Mouse (Mus musculus) left cerebral cortex, adult 8-10 months (tissue): ENCODE data around the gene Dok7. TPM values are rescaled to one million over a fixed set of nuclear protein-coding genes. Genes with fewer than 3 reads are reported as not detected.
A peak's percentile ranks its signal among the peaks of the same experiment; 100 is the strongest.

ENCODE experiments used
- DNase-seq, 2 experiments: peaks; one replicate each; pipeline ENCODE4 v3.0.0; 2022; ENCODE audit warnings: low spot score in 2 of 2
- microRNA-seq, 2 experiments: library from miRNA; unstranded; fragments of <30 nt; microRNA quantifications; one replicate each; pipeline ENCODE4 v1.2.0; 2022
- total RNA-seq, 4 experiments: library from RNA; stranded (reverse); gene quantifications; 2 replicates each; pipeline ENCODE4 v1.2.4; 2022

Gene Dok7
- total RNA-seq, 4 experiments from 2014 or later, result 21.8 to 27.7 (median 24.6) TPM

DNA sequence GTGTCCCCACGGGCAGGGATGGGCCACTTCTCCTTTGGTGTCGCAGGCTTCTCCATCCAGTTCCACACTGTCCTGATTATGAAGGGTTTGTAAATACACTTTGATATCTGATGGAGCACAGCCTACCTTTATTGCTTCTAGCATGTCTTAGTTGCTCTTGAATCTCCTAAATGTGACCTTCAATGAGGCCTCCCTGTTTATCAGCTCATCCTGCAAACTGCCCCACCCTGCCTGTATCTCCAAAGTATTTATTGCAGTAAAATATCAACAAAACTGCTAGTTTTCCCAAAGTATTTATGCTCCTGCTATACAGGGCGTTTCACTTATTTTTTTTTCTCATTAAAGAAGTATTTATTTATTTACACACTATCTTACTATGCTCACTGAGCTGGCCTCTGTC, 59.4 kb downstream of the Dok7 start:
- no peak for DNase-seq

DNA sequence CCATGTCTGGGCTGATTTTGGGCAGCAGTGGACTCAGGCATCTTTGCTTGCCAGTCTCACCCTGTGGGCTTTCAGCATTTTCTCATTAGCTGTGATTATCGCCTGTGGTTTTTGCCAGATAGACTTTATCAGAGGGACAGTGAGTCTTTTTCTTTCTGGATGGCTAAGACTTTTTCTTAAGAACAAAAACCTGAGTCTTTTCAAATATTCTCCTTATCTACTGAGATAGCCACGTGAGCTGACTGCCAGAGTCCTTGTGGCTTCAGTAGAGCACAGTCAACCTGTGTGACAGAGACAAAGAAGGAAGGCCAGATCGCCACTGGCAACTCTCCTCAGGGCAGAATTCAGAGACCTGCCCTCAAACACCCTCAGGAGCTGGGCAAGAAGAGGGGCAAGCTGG, 61.1 kb downstream of the Dok7 start:
- no peak for DNase-seq

DNA sequence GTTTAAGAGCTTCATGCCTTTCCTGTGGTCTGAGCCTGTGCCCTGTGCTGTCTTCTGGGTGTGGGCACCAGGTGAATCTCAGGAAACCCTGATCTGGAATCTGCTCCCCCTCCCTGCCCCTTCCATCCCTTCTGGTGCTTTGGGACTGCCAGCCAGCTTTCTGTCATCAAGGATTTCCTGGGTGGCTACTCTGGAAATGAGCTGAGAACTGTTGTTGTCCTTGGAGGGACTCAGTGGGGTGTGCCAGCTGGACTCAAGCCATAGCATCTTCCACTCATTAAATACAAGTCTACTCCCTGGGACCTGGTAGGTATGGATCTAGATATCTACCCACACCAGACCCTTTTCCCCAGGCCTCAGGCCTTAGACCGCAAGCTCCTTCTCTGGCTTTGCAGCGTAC, 61.9 kb downstream of the Dok7 start:
- DNase-seq, result no peak

DNA sequence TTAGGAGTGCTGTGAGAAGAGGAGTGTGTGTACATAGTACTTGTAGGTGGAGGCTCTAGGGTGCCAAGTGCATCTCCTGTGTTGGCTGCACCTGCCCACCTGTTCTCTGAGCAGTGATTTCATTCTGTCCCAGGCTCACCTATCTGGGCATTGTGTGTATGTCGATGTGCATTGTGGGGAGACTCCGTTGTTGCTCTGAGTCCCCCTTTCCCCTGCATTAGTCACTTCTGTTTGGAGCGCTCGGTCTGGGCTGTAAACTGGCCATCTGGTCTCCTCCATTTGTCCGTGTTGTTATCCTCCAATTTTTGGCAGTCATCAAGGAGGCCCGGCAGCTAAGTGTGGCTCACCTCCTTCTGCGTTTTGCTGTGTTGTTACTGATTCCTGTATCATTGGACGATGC, 63.5 kb downstream of the Dok7 start:
- peak in 1 of 2 experiments; percentile 54 for DNase-seq

DNA sequence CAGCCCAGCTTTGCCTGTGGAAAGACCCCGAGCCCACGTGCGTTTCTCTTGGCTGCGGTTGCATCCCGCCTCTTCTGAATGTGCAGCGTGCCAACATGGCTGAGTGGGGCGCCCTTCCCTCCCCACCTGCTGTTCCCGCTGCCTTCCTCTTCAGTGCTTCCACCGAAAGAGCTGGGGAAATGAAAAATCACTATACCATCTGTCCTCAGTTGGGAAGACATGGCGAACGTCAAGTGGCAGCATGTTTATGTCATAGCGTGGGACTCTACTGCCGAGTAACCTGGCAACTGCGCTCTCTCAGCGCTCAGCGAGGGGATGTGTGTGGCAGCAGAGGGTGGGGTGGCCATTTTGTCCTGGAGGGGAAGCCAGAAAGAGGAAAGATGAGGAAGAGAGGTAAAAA, 72.6 kb downstream of the Dok7 start:
- peak in 1 of 2 experiments; percentile 83 for DNase-seq

DNA sequence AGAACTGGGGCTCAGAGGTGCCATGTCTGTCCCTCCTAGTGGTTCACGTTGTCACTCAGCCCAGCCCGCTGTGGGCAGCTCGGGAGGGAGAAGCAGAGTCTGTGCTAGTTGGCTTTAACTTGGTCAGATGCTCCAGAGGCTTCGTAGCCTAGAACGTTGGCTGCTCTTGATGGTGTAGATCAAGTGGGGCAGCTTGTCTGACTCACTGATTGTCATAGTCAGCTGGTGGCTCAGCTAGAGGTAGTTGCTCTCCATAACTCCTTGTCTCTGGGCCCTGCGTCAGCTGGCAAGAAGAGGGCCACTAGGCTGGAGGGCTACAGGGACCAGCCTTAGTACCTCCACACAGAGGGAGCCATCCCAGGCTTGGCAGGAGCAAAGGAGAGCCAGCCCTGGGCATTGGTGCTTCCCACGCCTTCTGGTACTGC, 73.2 kb downstream of the Dok7 start:
- DNase-seq, result peak in 1 of 2 experiments; percentile 56

DNA sequence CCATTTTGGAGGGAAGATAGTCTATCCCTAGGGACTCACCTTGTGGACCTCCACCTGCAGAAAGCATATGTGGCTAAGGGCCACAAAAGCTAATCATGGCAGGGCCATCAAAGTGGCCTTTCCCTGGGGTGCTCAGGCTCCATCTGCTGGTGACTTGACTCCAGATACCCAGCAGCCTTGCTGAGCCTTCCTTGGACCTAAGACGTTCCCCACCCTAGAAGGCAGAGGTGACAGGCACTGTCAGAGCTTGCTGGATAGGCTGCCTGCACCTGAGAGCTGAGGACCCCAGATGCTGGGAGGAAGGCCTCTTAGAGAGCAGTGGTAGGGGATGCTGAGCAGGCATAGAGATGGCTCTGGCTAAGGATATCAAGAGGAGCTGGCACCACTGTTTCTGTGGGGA, 74.7 kb downstream of the Dok7 start:
- DNase-seq, result no peak

DNA sequence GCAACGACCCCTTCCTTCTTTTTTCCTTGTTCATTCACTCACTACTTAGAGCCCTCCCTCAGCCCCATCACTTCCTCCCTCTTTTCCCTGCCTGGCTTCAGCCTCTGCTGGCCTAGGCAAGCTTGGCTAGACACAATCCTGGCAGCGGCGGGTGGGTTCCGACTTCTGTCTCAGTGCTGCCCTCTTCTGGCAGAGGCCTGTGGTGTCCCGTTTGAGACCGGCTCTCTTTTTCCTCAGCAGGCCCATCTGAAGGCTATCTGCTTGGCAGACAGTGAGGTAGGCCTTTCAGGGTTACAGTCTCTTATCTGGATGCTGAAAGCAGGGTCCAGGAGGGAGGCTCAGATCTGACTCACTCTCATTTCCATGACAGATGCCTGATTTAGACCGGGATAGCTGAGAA, 75.2 kb downstream of the Dok7 start:
- peak; percentile 71 to 78 for DNase-seq

DNA sequence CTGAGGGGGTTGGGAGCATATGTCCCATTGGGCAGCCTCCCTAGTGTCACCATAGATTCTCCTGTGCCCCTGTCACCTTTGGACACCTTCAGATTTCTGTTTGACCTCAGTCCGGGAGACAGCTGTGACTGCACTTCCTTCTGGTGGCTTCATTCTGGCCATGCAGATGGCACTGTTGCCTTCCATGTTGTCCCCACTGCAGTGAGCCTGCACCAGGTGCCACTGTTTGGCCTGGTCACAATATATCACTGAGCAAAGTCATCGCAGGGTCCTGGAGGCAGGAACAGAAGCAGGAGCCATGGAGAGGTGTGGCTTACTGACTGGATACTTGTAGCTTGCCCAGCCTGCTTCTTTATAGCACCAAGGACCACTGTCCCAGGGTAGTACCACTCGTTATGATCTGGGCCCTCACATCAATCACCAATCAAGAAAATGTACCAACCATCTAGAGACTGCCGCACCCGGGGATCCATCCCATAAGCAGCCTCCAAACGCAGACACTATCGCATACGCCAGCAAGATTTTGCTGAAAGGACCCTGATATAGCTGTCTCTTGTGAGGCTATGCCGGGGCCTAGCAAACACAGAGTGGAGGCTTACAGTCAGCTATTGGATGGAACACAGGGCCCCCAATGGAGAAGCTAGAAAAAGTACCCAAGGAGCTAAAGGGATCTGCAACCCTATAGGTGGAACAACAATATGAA, 75.9 kb downstream of the Dok7 start:
- DNase-seq, result no peak

DNA sequence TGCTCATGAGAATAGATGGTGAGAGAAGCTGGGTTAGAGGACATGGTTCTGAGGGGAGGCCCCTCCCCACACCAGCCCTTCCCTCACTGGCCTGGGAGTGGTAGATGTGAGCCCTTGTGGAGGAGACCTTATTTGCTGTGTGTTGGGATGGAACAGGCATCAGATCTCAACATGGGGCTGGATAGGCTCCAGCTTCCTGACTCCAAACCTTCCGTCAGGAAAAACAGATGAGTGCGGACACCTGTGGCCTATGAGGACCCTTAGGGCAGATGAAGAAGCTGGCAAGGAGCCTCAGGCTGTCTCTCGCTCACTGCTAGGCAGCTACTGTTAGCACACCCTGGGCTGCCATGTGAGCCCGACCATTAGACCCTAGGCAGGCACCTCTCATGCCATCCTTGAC, 76.9 kb downstream of the Dok7 start:
- DNase-seq, result no peak

DNA sequence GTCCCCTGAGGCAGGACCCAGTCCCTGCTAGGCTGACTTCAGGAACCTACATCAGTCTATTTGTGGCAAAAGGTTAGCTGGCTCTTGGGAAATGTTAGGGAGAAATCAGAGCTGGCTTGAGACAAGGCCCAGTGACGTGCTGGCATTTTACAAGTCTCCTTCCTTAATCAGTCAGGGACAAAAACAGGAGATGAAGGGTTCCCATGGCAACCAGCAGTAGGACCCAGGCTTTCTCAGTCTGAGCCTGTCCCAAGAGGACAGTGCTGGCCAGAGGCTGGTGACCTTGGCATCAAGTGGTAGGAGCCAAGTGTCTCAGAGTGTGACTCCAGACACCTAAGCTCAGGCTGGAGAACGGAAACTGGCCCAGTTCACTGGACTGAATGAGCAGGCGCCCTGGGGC, 77.7 kb downstream of the Dok7 start:
- no peak for DNase-seq

DNA sequence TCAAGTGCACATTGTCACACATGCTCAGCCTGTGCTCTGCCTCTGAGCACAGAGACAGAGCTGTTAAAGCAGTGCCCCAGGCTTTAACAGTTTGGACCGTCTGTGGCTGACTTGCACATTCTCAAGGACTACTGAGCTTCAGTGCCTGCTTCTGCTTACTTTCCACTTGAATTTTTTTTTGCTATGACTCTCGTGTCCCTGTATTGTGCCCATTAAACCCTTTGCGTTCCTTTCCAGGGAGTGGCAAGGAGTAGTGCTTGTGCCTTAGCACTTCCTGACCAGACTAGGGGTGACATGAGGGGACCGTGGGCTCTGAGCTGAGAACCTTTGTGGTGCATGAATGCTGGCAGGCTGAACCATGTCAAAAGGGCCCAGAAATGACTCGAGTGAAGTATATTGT, 79.3 kb downstream of the Dok7 start:
- no peak for DNase-seq

Small RNAs within 50 kb of the gene (microRNA-seq; reads per million reads assigned to microRNA genes)
- 13.2 to 19.1 reads per million in 2 experiments for gene Mir3097

Other genes with a start within 250 kb of the Dok7 start
- gene Msantd1, start 148.8 kb upstream of the Dok7 start, total RNA-seq, result 1 to 10 TPM; 3.9 to 6.6 (median 4.1) TPM
- gene Rgs12, start 107.3 kb upstream of the Dok7 start, total RNA-seq, result 10 to 100 TPM; 43.3 to 59.1 (median 45.4) TPM
- under 1 TPM; 0.39 to 0.95 (median 0.66) TPM for gene Hgfac, start 15.3 kb upstream of the Dok7 start, total RNA-seq
- 100 to 1,000 TPM; 121 to 171 (median 135) TPM for gene Lrpap1, start 49.0 kb downstream of the Dok7 start, total RNA-seq
- gene Adra2c, start 221.6 kb downstream of the Dok7 start, total RNA-seq, result 10 to 100 TPM; 22.2 to 26.8 (median 24.4) TPM